Mouse (Mus musculus): Measurements from ENCODE around the gene Plb1. TPM values are rescaled to one million over a fixed set of nuclear protein-coding genes. Genes with fewer than 3 reads are reported as not detected.

The Plb1 gene
- total RNA-seq, 2 experiments from 2014 or later = 0.86 to 1.2 TPM

DNA sequence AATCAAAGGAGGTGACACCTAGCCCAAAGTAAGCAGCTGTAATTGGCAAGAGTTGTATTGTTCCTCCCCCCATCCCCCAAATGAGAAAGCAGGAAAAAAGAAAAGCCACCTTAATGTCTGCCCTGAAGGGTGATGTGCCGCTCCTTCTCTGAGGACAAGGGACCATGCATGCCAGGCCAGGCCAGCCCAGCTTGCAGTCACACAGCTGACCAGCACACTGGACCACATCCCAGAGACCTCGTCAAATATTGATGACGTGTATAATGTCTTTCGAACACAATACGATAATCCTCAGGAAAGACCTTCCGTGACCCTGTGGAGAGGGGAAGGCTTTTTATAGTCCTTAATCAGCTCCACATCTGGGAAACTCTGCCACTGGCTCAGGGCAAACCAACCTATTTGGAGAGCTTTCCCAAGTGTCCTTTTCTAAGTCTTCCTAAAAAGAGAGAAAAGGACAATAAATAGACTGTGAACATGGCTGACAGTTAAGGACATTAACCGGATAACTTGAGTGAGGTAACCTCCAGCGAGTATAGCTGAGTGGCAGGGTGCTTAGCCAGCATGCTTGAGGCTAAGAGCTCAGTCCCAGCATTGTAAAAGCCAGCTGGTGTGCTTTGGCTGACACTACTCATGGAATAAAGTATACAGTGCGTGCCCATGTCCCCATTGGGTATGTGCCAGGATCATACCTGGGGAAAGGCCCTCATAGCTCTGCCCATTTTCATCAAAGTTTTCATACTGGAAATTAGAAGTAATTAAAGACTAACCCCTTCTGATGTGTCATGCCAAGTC, 162.8 kb downstream of the Plb1 start:
- no peak for DNase-seq

DNA sequence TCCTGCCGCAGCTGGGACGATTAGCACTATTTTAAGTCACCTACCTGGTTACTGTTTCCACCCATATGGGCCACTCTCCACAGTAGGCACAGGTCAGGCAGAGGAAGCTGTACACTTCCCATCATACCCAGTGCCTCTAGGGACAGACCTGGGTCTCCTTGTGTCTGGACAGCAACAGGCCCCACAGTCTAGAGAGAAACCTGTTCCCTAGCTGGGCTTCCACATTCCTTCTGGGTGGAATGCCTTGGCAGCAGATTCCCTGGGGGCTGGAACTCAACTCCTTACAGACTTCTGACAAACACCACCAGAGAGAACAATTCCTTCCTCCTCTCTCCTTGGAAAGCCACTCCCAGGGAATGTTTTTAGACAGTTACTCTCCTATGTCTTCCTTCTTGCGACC, 165.2 kb downstream of the Plb1 start:
- no peak for DNase-seq

DNA sequence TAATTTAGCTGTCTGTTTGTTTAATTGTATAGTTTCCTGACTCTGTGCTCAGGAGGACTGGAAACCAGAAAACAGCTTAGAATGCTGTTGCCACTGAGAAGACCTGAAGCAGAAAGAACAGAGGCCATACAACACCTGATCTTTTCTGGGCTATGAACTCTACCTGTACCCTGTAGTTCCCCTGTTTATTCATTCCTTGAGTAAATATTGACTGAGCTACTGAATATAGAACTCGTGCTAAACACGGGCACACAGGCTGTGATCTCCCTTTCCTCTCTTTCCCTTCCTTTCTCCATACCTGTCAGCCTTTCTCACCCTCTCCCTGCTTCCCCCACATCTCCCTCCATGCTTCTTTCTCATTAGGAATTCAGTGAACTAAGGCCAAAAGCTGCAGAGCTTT, 168.4 kb downstream of the Plb1 start:
- no peak for DNase-seq

DNA sequence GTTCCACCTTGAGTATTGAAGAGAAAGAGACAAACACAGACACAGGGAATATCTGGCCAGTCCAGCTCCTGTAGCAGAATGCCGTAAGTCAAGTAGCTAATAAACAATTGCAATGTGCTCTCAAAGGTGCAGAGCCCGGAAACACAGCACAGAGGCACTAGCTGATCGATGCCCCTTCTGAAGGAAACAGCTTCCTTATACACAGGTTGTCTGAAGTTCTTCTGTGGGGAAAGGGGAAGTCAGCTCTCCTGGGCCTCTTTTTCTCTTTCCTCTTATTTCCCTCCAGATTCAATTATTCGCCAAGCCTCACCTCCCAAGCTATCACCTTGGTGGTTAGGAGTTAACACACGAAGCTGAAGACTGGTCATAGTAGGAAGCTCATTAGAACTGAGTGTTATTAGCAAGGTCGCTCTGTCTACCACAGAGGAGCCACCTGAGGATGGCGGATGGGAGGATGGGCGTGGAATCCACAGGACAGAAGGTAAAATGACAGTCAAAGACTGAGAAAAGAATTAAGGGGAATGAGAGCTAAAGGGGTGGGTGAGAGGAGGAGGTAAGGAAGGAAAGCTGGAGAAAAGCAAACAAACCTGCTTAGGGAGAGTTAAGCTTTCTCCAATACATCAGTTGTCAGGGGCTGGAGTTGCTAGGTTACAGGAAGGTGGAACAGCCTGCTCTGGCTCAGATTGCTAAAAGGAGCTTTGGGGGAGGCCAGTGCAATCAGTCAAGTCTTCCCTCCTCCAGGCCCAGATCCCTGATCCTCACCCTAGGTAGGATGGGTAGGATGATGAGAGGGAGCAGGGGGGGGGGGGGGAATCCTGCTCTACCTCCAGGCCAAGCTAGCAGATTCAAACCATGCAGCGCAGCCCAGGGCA, 170.8 kb downstream of the Plb1 start:
- DNase-seq = no peak

DNA sequence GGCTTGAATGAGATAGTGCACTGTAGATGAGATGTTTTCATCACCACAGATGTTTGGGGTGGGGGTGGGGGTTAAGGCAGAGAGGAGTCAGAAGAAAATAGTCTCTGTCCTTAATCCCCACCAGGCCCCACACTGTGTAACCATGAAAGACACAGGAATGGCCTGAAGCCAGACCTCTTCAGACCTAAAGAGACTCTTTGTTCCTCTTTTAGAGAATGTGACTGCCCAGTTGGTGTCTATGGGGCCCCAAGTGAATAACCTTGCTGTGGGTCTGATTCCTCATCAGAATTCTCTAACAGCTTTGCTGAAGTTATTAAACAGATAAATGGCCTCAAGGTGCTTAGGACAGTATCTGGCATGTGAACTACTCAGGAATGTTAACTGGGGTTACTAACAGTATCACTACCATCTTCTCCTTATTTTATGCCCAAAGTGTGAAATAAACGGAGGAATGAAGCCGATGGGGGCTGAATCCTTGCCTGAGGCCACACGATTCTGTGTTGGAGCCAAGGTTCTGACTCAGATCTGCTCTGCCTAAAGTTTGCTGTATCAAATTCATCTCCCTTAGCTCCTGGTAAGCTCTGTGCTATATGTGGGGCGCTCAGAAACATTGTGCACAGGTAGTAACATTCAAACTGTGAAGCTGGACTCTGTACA, 172.8 kb downstream of the Plb1 start:
- DNase-seq = no peak

DNA sequence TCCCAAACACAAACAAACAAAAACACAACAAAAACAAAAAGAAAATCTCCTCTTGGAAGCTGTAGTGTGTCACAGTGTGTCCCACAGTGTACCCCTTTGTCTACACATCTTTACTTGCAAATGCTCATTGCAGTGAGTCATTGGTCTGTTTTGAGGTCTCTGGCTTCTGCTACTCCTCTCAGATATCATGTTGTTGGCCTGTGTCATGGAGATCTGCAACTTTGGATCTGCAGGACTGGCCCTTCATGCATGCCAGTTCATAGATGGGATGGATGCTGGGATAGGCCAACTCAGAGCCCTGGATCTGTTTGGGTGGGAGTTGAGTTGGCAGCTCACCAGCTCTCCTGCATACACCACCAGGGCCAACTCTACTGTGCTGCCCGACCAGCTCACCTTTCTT, 176.3 kb downstream of the Plb1 start:
- DNase-seq = no peak

DNA sequence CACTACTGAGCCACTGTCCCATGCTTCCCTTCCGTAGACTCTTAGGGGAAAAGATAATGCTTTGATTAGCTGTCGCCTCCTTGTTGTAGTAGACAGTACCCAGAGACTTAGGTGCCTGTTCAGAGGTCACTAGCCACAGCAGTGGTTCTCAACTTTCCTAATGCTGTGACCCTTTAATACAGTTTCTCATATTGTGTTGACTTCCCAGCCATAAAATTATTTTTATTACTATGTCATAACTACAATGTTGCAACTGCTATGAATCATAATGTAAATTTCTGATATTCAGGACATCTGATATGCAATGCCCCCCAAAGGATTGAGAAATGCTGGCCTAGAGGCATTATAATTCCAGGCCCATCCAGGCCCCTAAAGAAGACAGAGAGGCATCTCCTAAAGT, 177.2 kb downstream of the Plb1 start:
- DNase-seq = no peak

DNA sequence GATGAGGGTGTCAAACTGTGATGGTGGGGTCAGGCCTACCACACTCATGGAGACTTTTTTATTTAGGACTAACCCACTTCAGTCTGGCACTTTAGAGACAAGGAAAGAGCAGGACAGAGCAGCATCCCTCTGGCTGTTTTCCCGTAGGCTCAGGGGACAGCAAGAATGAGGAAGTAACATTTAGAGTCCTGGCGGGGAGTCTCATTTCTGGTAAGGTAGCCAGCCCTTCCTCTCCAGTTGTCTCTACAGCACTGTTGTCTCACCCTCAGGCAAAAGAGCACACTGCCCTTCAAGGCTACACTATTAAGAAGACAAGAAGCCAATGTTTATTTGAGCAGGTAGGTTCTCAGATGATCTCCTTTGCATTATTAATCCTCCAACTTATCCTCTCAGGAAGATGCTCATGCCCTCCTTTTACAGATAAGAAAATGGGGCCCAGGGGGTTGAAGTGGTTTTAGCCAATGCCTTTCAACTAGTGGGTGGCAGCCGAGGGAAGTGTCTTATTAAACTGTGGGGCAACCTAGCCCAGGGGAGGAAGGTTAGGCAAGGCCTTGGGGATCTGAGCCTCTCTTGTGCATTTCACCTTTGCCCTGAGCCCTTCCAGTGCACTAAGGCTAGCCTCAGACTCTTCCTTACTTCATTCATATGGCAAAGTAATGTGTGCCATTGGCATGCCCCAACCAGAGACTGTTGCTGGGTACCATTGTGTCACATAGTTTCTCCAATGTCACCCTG, 178.6 kb downstream of the Plb1 start:
- DNase-seq = no peak

DNA sequence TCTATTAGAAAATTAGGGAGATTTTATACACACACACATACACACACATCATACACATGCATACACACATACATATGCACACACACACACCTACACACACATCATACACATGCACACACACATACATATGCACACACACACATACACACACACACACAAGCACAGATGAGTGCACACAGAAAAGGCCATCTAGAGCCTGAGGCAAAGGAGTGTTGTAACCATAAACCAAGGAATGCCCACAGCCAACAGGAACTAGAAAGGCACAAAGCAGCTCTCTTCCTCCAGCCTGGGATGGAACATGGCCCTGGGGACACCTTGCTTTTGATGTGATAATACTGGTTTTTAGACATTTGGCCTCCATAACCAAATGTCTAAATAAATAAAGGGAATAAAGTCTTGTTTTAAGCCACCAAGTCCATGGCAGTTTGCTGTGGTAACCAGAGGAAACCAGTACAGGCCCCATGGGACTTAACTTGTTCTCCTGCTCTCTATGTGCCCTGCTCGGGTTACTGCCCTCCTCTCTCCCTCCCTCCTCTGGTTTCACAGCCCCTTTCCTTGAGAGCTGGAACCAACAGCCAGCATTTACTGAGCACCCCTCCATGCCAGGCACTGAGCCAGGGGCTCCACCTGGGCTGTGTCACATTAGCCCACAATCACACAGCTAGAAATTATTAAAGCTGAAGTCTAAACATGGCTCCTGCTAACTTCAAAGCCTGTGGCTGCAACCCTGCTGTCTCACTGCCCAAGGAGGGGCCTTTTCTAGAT, 179.9 kb downstream of the Plb1 start:
- no peak for DNase-seq

DNA sequence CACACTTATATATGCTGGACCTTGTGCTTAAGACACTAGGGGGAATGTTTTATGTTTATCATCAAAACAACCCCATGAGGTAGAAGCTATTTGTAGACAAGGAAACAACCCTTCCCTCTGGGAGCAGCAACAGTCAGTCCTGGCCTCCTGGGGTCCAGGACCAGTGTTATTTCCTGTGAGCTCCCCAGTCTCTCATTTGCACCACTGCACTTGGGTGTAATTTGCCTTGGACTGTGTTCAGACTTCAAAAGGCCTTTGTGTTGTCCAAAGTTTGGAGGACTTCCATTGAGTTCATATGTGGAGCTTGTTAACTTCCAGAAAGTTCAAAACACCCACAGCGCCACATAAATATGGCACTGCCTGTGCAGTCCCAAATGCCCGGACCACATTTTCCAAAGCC, 180.6 kb downstream of the Plb1 start:
- no peak for DNase-seq

DNA sequence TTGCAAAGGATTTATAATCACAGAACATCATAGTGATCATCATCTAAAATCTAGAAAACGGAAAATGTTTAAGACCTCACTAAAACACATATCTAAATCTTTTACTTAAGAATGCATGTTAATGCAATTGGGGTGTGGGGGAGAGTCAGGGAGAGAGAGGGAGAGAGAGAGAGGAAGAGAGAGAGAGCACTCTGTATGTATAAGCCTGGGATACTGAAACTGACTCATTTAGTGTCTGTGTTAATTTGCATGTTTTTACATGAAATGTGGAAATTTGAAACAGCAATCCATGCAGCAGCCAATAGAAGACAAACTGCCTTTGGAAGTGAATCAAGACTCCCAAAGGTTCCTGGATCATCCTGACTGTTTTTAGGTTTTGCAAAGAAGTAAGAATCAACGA, 181.1 kb downstream of the Plb1 start:
- no peak for DNase-seq

DNA sequence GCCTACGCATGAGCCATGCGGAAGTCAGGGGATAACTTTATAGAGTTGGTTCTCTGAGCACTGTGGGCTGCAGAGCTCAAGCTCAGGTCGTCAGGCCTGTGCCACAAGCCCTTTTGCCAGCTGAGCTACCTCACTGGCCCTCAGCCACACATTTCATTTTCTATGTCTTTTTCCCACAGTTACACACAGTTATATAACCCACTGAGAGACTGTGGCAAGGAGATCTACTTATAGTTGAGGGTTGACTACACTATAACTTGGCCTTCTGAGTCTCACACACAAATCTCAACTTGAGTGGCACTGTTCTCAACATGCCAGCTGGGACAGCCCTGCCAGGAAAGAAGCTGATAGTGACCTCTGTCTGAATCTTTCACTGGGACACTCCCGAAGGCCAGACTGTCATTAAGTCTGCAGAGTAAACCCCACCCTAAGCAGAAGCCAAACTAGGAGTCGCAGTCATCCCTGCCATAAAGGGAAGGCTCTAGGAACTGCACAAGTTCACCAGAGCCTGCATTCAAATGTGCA, 182.0 kb downstream of the Plb1 start:
- DNase-seq = no peak

DNA sequence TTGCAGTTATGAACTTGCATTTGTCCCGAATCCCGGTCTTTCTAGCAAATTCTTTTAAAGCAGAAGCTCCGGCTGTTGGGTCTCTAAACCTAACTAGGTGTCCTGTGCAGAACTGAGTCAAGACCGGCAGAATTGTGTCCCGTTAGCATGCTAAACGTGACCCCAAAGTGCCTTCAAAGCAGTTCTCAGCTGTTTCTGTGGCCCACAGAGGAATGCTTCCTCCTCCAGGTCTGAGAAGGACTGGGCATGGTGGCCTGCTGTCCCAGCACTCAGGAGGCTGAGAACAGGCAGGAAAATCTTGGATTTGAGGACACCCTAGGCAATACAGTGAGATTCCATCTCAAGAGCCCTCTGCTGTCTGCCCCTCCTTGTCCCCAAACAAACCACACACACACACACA, 183.0 kb downstream of the Plb1 start:
- no peak for DNase-seq

Other genes starting within 250 kb of the Plb1 start
- gene Fosl2, start 96.9 kb upstream of the Plb1 start, total RNA-seq (2021) = 10 to 100 TPM; 55.5 to 59.3 TPM
- 100 to 1,000 TPM; 447 to 463 TPM for gene Ppp1cb, start 226.1 kb downstream of the Plb1 start, total RNA-seq (2021)